Mouse (Mus musculus) MEL (cell line): ENCODE results near the gene Nat8f1. TPM values are rescaled to one million over a fixed set of nuclear protein-coding genes. Genes with fewer than 3 reads are reported as not detected.
A peak's percentile ranks its signal among the peaks of the same experiment; 100 is the strongest.
"Not testable (repeated sequence)": the region's sequence is repeated elsewhere in the genome, so short reads cannot be mapped to it uniquely, and the experiment has no call there.

ENCODE experiments used
- DNase-seq: peaks from one replicate; pipeline ENCODE4 v3.0.0; 2011; ENCODE audit warnings: low read depth, low spot score
- H3K27ac ChIP-seq: 2 replicates; pipeline ENCODE4 v1.5.1; 2012; ENCODE audit warnings: low read depth, mild to moderate bottlenecking, control low read depth, low read length, moderate library complexity; ENCODE audit not compliant: control insufficient read depth
- H3K27me3 ChIP-seq, 2 experiments: fragments of 150-350 bp in 1 of 2; sonication (generic) in 1 of 2; 2 replicates each; pipeline ENCODE4 v1.6.1; 2012; ENCODE audit warnings: low read length in 2 of 2, mild to moderate bottlenecking in 2 of 2, improper control_type of control experiment in 1 of 2, moderate library complexity in 1 of 2; ENCODE audit not compliant: insufficient read depth in 2 of 2, control insufficient read depth in 1 of 2
- H3K36me3 ChIP-seq, 2 experiments: 2 replicates each; pipeline ENCODE4 v1.6.1; 2012 to 2014; ENCODE audit warnings: low read length in 2 of 2, improper control_type of control experiment in 1 of 2, inconsistent platforms in 1 of 2, mild to moderate bottlenecking in 1 of 2; ENCODE audit not compliant: insufficient read depth in 2 of 2, control insufficient read depth in 1 of 2
- H3K4me1 ChIP-seq, 2 experiments: fragments of 150-350 bp in 1 of 2; sonication (generic) in 1 of 2; 2 replicates each; pipeline ENCODE4 v1.6.1; 2012; ENCODE audit warnings: low read length in 2 of 2, improper control_type of control experiment in 1 of 2, mild to moderate bottlenecking in 1 of 2; ENCODE audit not compliant: insufficient read depth in 2 of 2, control insufficient read depth in 1 of 2
- H3K4me3 ChIP-seq, 2 experiments: fragments of 150-350 bp in 1 of 2; sonication (generic) in 1 of 2; 2 replicates each; pipeline ENCODE4 v1.5.1; 2012; ENCODE audit warnings: low read depth in 2 of 2, low read length in 2 of 2, mild to moderate bottlenecking in 2 of 2, moderate library complexity in 2 of 2, control low read depth in 1 of 2, improper control_type of control experiment in 1 of 2; ENCODE audit not compliant: control insufficient read depth in 1 of 2, insufficient read depth in 1 of 2
- H3K79me2 ChIP-seq: 2 replicates; pipeline ENCODE4 v1.6.1; 2012; ENCODE audit warnings: mild to moderate bottlenecking, low read length, moderate library complexity; ENCODE audit not compliant: control insufficient read depth, poor library complexity, insufficient read depth
- H3K9ac ChIP-seq: 2 replicates; pipeline ENCODE4 v1.6.1; 2012; ENCODE audit warnings: low read depth, mild to moderate bottlenecking, control low read depth, low read length, moderate library complexity; ENCODE audit not compliant: control insufficient read depth, poor library complexity, severe bottlenecking
- H3K9me3 ChIP-seq: fragments of 150-350 bp; sonication (generic); replicated peaks from 2 replicates; pipeline ENCODE4 v1.6.1; 2012; ENCODE audit warnings: mild to moderate bottlenecking, low read length, improper control_type of control experiment, moderate library complexity; ENCODE audit not compliant: insufficient read depth
- ELF1 ChIP-seq: IDR thresholded peaks from 2 replicates; pipeline ENCODE4 v1.6.1; 2014; ENCODE audit warnings: low read depth, mild to moderate bottlenecking, inconsistent platforms, low read length, improper control_type of control experiment, moderate library complexity
- EP300 ChIP-seq, 2 experiments: IDR thresholded peaks; 2 replicates each; pipeline ENCODE4 v1.6.1; 2011; ENCODE audit warnings: improper control_type of control experiment in 2 of 2, low read length in 2 of 2, low read depth in 1 of 2, mild to moderate bottlenecking in 1 of 2
- HCFC1 ChIP-seq: IDR thresholded peaks from 2 replicates; pipeline ENCODE4 v1.6.1; 2012; ENCODE audit warnings: low read depth, mild to moderate bottlenecking, inconsistent platforms, low read length, improper control_type of control experiment, moderate library complexity
- KAT2A ChIP-seq: conservative IDR thresholded peaks from 2 replicates; pipeline ENCODE4 v1.6.1; 2012; ENCODE audit warnings: low read depth, low read length, improper control_type of control experiment, inconsistent platforms
- MAX ChIP-seq: IDR thresholded peaks from 2 replicates; pipeline ENCODE4 v1.6.1; 2011; ENCODE audit warnings: low read length, improper control_type of control experiment
- MXI1 ChIP-seq: IDR thresholded peaks from 2 replicates; pipeline ENCODE4 v1.6.1; 2011; ENCODE audit warnings: mild to moderate bottlenecking, low read depth, low read length, improper control_type of control experiment
- TCF12 ChIP-seq: IDR thresholded peaks from 2 replicates; pipeline ENCODE4 v1.6.1; 2014; ENCODE audit warnings: low read depth, mild to moderate bottlenecking, inconsistent platforms, low read length, improper control_type of control experiment, moderate library complexity
- ZMIZ1 ChIP-seq: IDR thresholded peaks from 2 replicates; pipeline ENCODE4 v1.6.1; 2012; ENCODE audit warnings: low read depth, mild to moderate bottlenecking, inconsistent platforms, low read length, improper control_type of control experiment, moderate library complexity
- ZNF384 ChIP-seq: IDR thresholded peaks from 2 replicates; pipeline ENCODE4 v1.6.1; 2012; ENCODE audit warnings: low read depth, mild to moderate bottlenecking, inconsistent platforms, low read length, improper control_type of control experiment
- polyA plus RNA-seq, 2 experiments: library from polyadenylated mRNA; stranded (reverse) in 1 of 2; unstranded in 1 of 2; fragments of >175 nt in 1 of 2; fragments of >200 nt in 1 of 2; gene quantifications; 2 replicates each; pipeline versions ENCODE4 v1.2.1 to v1.2.4; 2012; ENCODE audit warnings: low replicate concordance in 2 of 2, low read depth in 1 of 2; ENCODE audit not compliant: insufficient read length in 2 of 2, insufficient read depth in 1 of 2, missing spikeins in 1 of 2
- total RNA-seq: library from RNA; depleted of rRNA; stranded (reverse); fragments of 300-350 nt; gene quantifications from 2 replicates; pipeline ENCODE4 v1.2.3, GENCODE M21; 2012

Nat8f1 gene
- total and polyA plus RNA-seq, 3 experiments, result 5.7 to 6.9 TPM; not detected in 1

DNA sequence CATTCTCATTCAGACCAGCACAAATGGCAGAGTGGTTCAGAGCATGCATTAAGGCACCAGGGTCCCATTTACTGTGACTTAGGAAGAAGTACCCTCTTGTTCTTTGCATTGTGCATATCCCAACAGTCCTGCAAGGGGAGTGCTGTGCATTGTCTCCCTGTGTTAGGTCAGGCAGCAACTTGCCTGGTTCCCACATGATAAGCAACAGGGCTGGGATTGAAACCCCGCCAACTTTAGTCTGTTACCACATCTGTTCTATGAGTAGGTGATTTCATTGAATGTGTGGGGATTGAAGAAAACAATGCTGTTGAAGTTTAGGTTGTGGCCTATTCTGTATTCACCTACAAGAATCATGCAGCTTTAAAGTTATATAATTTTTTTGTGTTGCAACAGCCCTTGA lies 11.2 kb upstream of the Nat8f1 start (continued):
- no peak for TF ChIP-seq HCFC1

DNA sequence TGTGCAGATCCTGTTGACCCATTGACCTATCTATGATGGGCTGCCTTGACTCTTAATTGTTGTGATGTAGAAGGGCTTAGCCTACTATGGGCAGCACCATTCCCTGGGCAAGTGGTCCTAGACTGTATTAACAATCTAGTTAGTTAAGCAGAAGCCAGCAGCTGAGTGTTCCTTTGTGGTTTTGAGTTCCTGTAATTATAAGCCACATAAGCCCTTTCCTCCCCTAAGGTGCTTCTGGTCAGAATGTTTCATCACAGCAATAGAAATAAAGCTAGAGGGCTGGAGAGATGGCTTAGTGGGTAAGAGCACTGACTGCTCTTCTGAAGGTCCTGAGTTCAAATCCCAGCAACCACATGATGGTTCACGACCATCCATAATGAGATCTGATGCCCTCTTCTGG lies 8.2 kb upstream of the Nat8f1 start:
- H3K79me2 ChIP-seq, result 0 out of 2 replicates have a peak, but pooled peaks cover 2% of the 10 kb centered on the region
- no peak overlapping the region for H3K9ac ChIP-seq
- peaks cover 2 to 5% of the 10 kb centered on the region in 2 experiments; a peak in 2 of 4 replicates for H3K4me1 ChIP-seq
- DNase-seq, result no peak
- no peaks in the 10 kb centered on the region for H3K27me3 ChIP-seq
- H3K36me3 ChIP-seq, result peaks cover 5 to 35% of the 10 kb centered on the region in 2 experiments
- no peak overlapping the region for H3K4me3 ChIP-seq
- TF ChIP-seq ZNF384, result no peak
- TF ChIP-seq KAT2A, result no peak
- H3K9me3 ChIP-seq, result no peaks in the 10 kb centered on the region
- no peak overlapping the region for H3K27ac ChIP-seq

DNA sequence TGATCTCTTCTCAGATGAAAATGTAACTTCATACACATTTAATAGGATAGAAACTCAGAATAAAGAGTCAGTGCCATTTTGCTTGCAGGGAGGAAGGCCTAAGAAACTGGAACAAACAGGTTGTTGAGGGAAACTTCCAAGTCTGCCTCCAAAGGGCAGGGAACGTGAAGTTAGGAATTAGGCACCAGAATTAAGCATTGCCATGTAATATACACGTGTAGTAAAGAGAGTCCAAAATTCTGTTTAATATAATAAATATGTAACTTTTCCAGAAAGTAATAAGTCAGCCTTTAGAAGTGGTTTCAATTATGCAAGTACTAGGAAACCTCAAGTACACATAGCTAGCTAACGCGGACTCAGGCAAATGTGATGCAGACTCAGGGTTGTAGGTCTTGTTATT lies 3.9 kb upstream of the Nat8f1 start:
- TF ChIP-seq TCF12 (no peak), MXI1 (no peak)
- TF ChIP-seq, all 39 proteins: peak for 0
- Histone ChIP-seq H3K4me1 (peaks cover 6 to 7% of the 10 kb centered on the region in 2 experiments; a peak in 3 of 4 replicates), H3K4me3 (no peak overlapping the region), H3K79me2 (peaks cover 13% of the 10 kb centered on the region), H3K27ac (no peak overlapping the region), H3K9me3 (no peaks in the 10 kb centered on the region), H3K9ac (no peak overlapping the region), H3K27me3 (no peaks in the 10 kb centered on the region), H3K36me3 (peaks cover 3 to 14% of the 10 kb centered on the region in 2 experiments)
- no peak for DNase-seq

DNA sequence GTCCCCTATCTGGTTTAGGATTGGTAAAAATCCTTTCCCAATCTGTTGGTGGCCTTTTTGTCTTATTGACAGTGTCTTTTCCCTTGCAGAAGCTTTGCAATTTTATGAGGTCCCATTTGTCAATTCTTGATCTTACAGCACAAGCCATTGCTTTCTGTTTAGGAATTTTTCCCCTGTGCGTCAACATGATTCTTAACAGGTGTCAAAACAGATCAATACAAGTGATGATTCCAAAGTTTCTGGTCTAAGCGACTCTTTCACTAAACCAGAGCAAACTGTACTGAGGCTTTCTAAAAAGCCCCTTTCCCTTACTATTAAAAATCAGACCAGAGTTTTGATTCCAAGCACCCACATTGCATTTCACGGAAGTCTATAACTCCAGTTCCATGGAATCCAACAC lies 2.9 kb upstream of the Nat8f1 start:
- H3K9ac ChIP-seq, H3K27ac ChIP-seq, DNase-seq, H3K9me3 ChIP-seq, H3K4me3 ChIP-seq, H3K4me1 ChIP-seq, H3K36me3 ChIP-seq, H3K27me3 ChIP-seq: not testable (repeated sequence)
- H3K79me2 ChIP-seq, result peaks cover 13% of the 10 kb centered on the region

DNA sequence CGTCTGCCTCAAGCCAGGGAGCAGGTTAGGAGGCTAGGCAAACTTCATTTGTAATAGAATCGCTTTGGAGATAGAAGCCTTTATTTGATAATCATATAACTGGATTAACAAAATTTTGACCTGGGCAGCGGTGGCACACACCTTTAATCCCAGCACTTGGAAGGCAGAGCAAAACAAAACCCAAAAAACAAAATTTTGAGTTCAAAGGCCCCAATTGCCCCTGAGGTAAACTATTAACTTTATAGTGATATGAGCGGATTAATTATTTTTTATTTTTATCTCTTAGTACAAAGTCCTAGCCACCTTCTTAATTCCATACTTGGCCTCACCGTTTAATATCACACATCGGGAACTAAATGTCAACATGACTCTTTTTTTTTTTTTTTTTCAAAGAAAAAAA lies 1.1 kb upstream of the Nat8f1 start:
- H3K27ac ChIP-seq, result peak overlapping the region; percentile 77
- no peak for DNase-seq
- no peaks in the 10 kb centered on the region for H3K27me3 ChIP-seq
- H3K4me3 ChIP-seq, result peak overlapping the region; percentile 59 to 71
- peak overlapping the region; percentile 73 for H3K9ac ChIP-seq
- no peak for TF ChIP-seq ZMIZ1
- TF ChIP-seq ELF1, result no peak
- TF ChIP-seq EP300 (IDR thresholded peaks at IDR 0.05; ENCODE audit: low read depth in 1 of 2, low read length in 2 of 2), result no peak; a peak in 1 of 4 replicates
- TF ChIP-seq ZNF384, result 0 out of 2 replicates have a peak, but pooled peaks have one; percentile 22
- TF ChIP-seq MXI1, result no peak
- no peak for TF ChIP-seq MAX
- peaks cover 13% of the 10 kb centered on the region for H3K79me2 ChIP-seq
- peaks cover 8 to 9% of the 10 kb centered on the region in 2 experiments; a peak in 3 of 4 replicates for H3K4me1 ChIP-seq
- peaks cover 2 to 9% of the 10 kb centered on the region in 2 experiments for H3K36me3 ChIP-seq
- H3K9me3 ChIP-seq, result no peaks in the 10 kb centered on the region
